ENCODE assay signal across 10 mouse cellular contexts in the genomic region with DNA sequence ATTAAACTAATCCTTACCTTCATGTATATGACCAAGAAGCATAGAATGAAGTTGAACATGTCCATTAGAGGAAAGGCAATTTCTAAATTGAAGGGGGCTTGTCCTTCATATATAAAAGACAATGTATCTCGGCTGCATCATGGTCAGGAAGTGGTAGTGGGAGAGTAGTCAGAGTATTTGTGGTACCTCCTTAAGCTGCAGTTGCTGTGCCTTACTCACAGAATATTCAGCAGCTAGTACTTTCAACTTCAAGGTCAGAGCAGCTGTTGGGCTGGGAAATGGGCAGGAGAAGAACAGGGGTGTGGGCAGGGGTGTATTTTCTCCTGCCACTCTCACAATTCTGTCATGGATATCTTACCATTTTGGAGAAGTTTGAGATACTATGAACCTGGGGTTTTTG. TPM values are rescaled to one million over a fixed set of nuclear protein-coding genes. Genes with fewer than 3 reads are reported as not detected.
DNase-seq lines count a peak whose midpoint lies in the region; ATAC-seq and TF ChIP-seq lines count a peak whose summit lies in the region.
"Not testable (repeated sequence)": the region's sequence is repeated elsewhere in the genome, so short reads cannot be mapped to it uniquely, and the experiment has no call there.
"Had no signal": no experiment of that assay in that cellular context is flagged by ENCODE, and none has a peak within 500 bp of the region (broad histone marks: within the 10 kb centered on the region; RNA-seq: fewer than 3 reads in every experiment).

No protein-coding gene starts in this region.

- not testable (repeated sequence) for TF ChIP-seq CTCF in midbrain, postnatal 0 days (IDR thresholded peaks at IDR 0.05); stomach, postnatal 0 days (IDR thresholded peaks at IDR 0.05; ENCODE audit: low read depth)

- ATAC-seq in forebrain, embryonic 11.5 days (replicated peaks; ENCODE audit: low FRiP score), result peak; percentile 39
- ATAC-seq in heart, embryonic 16.5 days (replicated peaks; ENCODE audit: extremely low read depth, insufficient read depth, low FRiP score), result 0 out of 2 replicates have a peak, but pooled peaks have one; percentile 7
- ATAC-seq in intestine, embryonic 16.5 days, result peak; percentile 29; the same call in 1 of the 2 replicates
- ATAC-seq in limb, embryonic 13.5 days (ENCODE audit: low FRiP score, low read depth), result 0 out of 2 replicates have a peak, but pooled peaks have one; percentile 2
- 0 out of 2 replicates have a peak, but pooled peaks have one; percentile 13 for ATAC-seq in lung, embryonic 16.5 days (ENCODE audit: low read depth)
- ATAC-seq in midbrain, postnatal 0 days (ENCODE audit: low FRiP score), result peak; percentile 21; the same call in 1 of the 2 replicates
- peak; percentile 50 for ATAC-seq in stomach, postnatal 0 days (ENCODE audit: low FRiP score, low TSS enrichment)

- not testable (repeated sequence) for DNase-seq in forebrain, embryonic 11.5 days (ENCODE audit: low spot score); midbrain, postnatal 0 days (ENCODE audit: low spot score); stomach, postnatal 0 days (ENCODE audit: low spot score)

- not testable (repeated sequence) for H3K36me3 ChIP-seq in forebrain, embryonic 11.5 days (ENCODE audit: control insufficient read depth, insufficient read depth, low read length); heart, embryonic 16.5 days (ENCODE audit: control insufficient read depth, insufficient read depth); intestine, embryonic 16.5 days (ENCODE audit: control insufficient read depth, insufficient read depth, low read length); limb, embryonic 13.5 days; lung, embryonic 16.5 days (ENCODE audit: control insufficient read depth, insufficient read depth, low read length); midbrain, postnatal 0 days (ENCODE audit: insufficient read depth, low read length); stomach, postnatal 0 days (ENCODE audit: control insufficient read depth, insufficient read depth, low read length)

- not testable (repeated sequence) for TF ChIP-seq EP300 in stomach, postnatal 0 days (optimal IDR thresholded peaks at IDR 0.05)

- not testable (repeated sequence) for H3K27me3 ChIP-seq in forebrain, embryonic 11.5 days (ENCODE audit: control insufficient read depth, insufficient read depth, low read length); heart, embryonic 16.5 days (ENCODE audit: control insufficient read depth, insufficient read depth, low read length); intestine, embryonic 16.5 days (replicated peaks; ENCODE audit: control insufficient read depth, insufficient read depth, low read length); limb, embryonic 13.5 days; lung, embryonic 16.5 days (ENCODE audit: control insufficient read depth, insufficient read depth, low read depth, low read length); midbrain, postnatal 0 days (ENCODE audit: insufficient read depth, low read length); stomach, postnatal 0 days (ENCODE audit: control insufficient read depth, insufficient read depth, low read length)

- 79% methylated on average over 1 of the region's 1 CpGs for WGBS in forebrain, embryonic 11.5 days
- WGBS in heart, embryonic 16.5 days, result 57% methylated on average over 1 of the region's 1 CpGs
- 70% methylated on average over 1 of the region's 1 CpGs for WGBS in intestine, embryonic 16.5 days
- WGBS in limb, embryonic 13.5 days, result 74% methylated on average over 1 of the region's 1 CpGs
- WGBS in lung, embryonic 16.5 days, result 69% methylated on average over 1 of the region's 1 CpGs
- 60% methylated on average over 1 of the region's 1 CpGs for WGBS in midbrain, postnatal 0 days
- WGBS in stomach, postnatal 0 days, result 66% methylated on average over 1 of the region's 1 CpGs

- not testable (repeated sequence) for H3K9ac ChIP-seq in forebrain, embryonic 11.5 days (ENCODE audit: low read length); heart, embryonic 16.5 days (ENCODE audit: low read length); intestine, embryonic 16.5 days (ENCODE audit: low read depth, low read length); limb, embryonic 13.5 days; lung, embryonic 16.5 days (ENCODE audit: low read length); midbrain, postnatal 0 days (replicated peaks; ENCODE audit: low read length, poor library complexity, severe bottlenecking); stomach, postnatal 0 days (ENCODE audit: low read length)

- H3K4me1 ChIP-seq in forebrain, embryonic 11.5 days (replicated peaks; ENCODE audit: control insufficient read depth, insufficient read depth, low read length); heart, embryonic 16.5 days (ENCODE audit: control insufficient read depth, insufficient read depth, low read length); intestine, embryonic 16.5 days (ENCODE audit: control insufficient read depth, insufficient read depth, low read length); limb, embryonic 13.5 days; lung, embryonic 16.5 days (replicated peaks; ENCODE audit: control insufficient read depth, insufficient read depth, low read length); midbrain, postnatal 0 days (ENCODE audit: insufficient read depth, low read length); stomach, postnatal 0 days (replicated peaks; ENCODE audit: control insufficient read depth, insufficient read depth): not testable (repeated sequence)

- not testable (repeated sequence) for H3K4me2 ChIP-seq in forebrain, embryonic 11.5 days (ENCODE audit: low read depth, low read length, severe bottlenecking); heart, embryonic 16.5 days (ENCODE audit: low read depth, low read length); intestine, embryonic 16.5 days (ENCODE audit: low read depth, low read length); limb, embryonic 13.5 days (replicated peaks); lung, embryonic 16.5 days (ENCODE audit: low read depth, low read length); midbrain, postnatal 0 days (ENCODE audit: low read depth, low read length, poor library complexity, severe bottlenecking); stomach, postnatal 0 days (replicated peaks; ENCODE audit: low read depth)

- peaks cover 36% of the 10 kb centered on the region for H3K9me3 ChIP-seq in forebrain, embryonic 11.5 days (ENCODE audit: control insufficient read depth, low read length)
- H3K9me3 ChIP-seq in heart, embryonic 16.5 days (replicated peaks; ENCODE audit: control insufficient read depth, low read length), result peaks cover 51% of the 10 kb centered on the region
- peaks cover 36% of the 10 kb centered on the region for H3K9me3 ChIP-seq in intestine, embryonic 16.5 days (ENCODE audit: control insufficient read depth, low read length)
- peaks cover 66% of the 10 kb centered on the region for H3K9me3 ChIP-seq in limb, embryonic 13.5 days
- peaks cover 35% of the 10 kb centered on the region for H3K9me3 ChIP-seq in lung, embryonic 16.5 days (ENCODE audit: control insufficient read depth, low read length)
- H3K9me3 ChIP-seq in midbrain, postnatal 0 days (ENCODE audit: low read length), result peaks cover 58% of the 10 kb centered on the region
- peaks cover 14% of the 10 kb centered on the region for H3K9me3 ChIP-seq in stomach, postnatal 0 days (ENCODE audit: control insufficient read depth, low read length)

- H3K4me3 ChIP-seq in forebrain, embryonic 11.5 days (ENCODE audit: low read depth, low read length); heart, embryonic 16.5 days (ENCODE audit: low read length); intestine, embryonic 16.5 days (ENCODE audit: low read length); limb, embryonic 13.5 days; lung, embryonic 16.5 days (ENCODE audit: low read length); midbrain, postnatal 0 days (ENCODE audit: low read depth, low read length); stomach, postnatal 0 days (ENCODE audit: low read depth, low read length): not testable (repeated sequence)

- not testable (repeated sequence) for H3K27ac ChIP-seq in forebrain, embryonic 11.5 days (ENCODE audit: low read depth, low read length); heart, embryonic 16.5 days (ENCODE audit: low read length); intestine, embryonic 16.5 days (ENCODE audit: low read length); limb, embryonic 13.5 days; lung, embryonic 16.5 days (ENCODE audit: low read length); midbrain, postnatal 0 days (ENCODE audit: low read depth, low read length); stomach, postnatal 0 days (replicated peaks)

RNA-seq across cellular contexts. Expression of a gene that starts 15.1 kb away (rescaled TPM):
- not detected in 2 replicates for polyA plus RNA-seq in forebrain, embryonic 11.5 days (2014; fragmentation: Nextera tagmentation; extraction: Ambion mirVana)
- polyA plus RNA-seq in heart, embryonic 16.5 days (2015; fragmentation: Nextera tagmentation; extraction: Ambion mirVana), result 0.05 and 0.11 TPM in 2 replicates
- 0.05 TPM in 1 of 2 replicates, not detected in the other for polyA plus RNA-seq in intestine, embryonic 16.5 days (2015; fragmentation: Nextera tagmentation; extraction: Ambion mirVana)
- polyA plus RNA-seq in limb, embryonic 13.5 days (2015; fragmentation: Nextera tagmentation; extraction: Ambion mirVana), result 0.15 and 0.17 TPM in 2 replicates
- polyA plus RNA-seq in lung, embryonic 16.5 days (2015; fragmentation: Nextera tagmentation; extraction: Ambion mirVana), result 0.09 TPM in 1 of 2 replicates, not detected in the other
- total RNA-seq in midbrain, postnatal 0 days (2014; rRNA removed), result 0.11 TPM in 1 of 2 replicates, not detected in the other
- 0.10 and 0.16 TPM in 2 replicates for polyA plus RNA-seq in midbrain, postnatal 0 days (2015; fragmentation: Nextera tagmentation; extraction: Ambion mirVana)
- polyA plus RNA-seq in stomach, postnatal 0 days (2015; fragmentation: Nextera tagmentation; extraction: Ambion mirVana), result 0.04 TPM in 1 of 2 replicates, not detected in the other
- total RNA-seq: monocyte, adult 5-6 weeks had no signal
- polyA plus RNA-seq: adrenal gland, adult 2 months; thymus, adult 2 months had no signal

RNA-seq across cellular contexts. Expression of a gene that starts 37.9 kb away (rescaled TPM):
- 3.3 and 4.0 TPM in 2 replicates for polyA plus RNA-seq in forebrain, embryonic 11.5 days (2014; fragmentation: Nextera tagmentation; extraction: Ambion mirVana)
- polyA plus RNA-seq in heart, embryonic 16.5 days (2015; fragmentation: Nextera tagmentation; extraction: Ambion mirVana), result 3.1 and 3.2 TPM in 2 replicates
- 3.0 and 4.3 TPM in 2 replicates for polyA plus RNA-seq in intestine, embryonic 16.5 days (2015; fragmentation: Nextera tagmentation; extraction: Ambion mirVana)
- polyA plus RNA-seq in limb, embryonic 13.5 days (2015; fragmentation: Nextera tagmentation; extraction: Ambion mirVana), result 3.0 and 3.5 TPM in 2 replicates
- polyA plus RNA-seq in lung, embryonic 16.5 days (2015; fragmentation: Nextera tagmentation; extraction: Ambion mirVana), result 0.73 and 1.2 TPM in 2 replicates
- total RNA-seq in midbrain, postnatal 0 days (2014; rRNA removed), result 2.8 and 5.2 TPM in 2 replicates
- polyA plus RNA-seq in midbrain, postnatal 0 days (2015; fragmentation: Nextera tagmentation; extraction: Ambion mirVana), result 0.73 and 1.3 TPM in 2 replicates
- polyA plus RNA-seq in stomach, postnatal 0 days (2015; fragmentation: Nextera tagmentation; extraction: Ambion mirVana), result 1.2 and 1.5 TPM in 2 replicates
